Mouse (Mus musculus): Measurements from ENCODE around the gene Vsig10.
A peak's percentile ranks its signal among the peaks of the same experiment; 100 is the strongest.

- TF ChIP-seq POLR2A (IDR thresholded peaks at IDR 0.05; ENCODE audit: borderline replicate concordance, low read depth, low read length): no peak
- TF ChIP-seq CTCF (IDR thresholded peaks at IDR 0.05; ENCODE audit: low read depth, low read length): peak; percentile 32; the same call in 1 of the 2 replicates
These were observed 44.1 kb upstream of the Vsig10 start for GRCm38 (mm10) chr5:117274817-117275216.

All from bone marrow macrophage, adult 2 months (primary cell).